Mouse (Mus musculus) liver, postnatal 0 days (tissue): Measurements from ENCODE around the gene Rln3.

Experiments used
- CTCF ChIP-seq: sonication (generic); IDR thresholded peaks from 2 replicates; pipeline ENCODE4 v1.5.1; 2016; ENCODE audit warnings: antibody characterized with exemption, low read depth
- EP300 ChIP-seq: IDR thresholded peaks from 2 replicates; pipeline ENCODE4 v1.6.1; 2016; ENCODE audit warnings: antibody characterized with exemption, low read depth, mild to moderate bottlenecking

GRCm38 (mm10) chr8:84084341-84085115 is 39.7 kb upstream of the Rln3 start:
- TF ChIP-seq CTCF = no peak
- TF ChIP-seq EP300 = no peak
